Mouse (Mus musculus): Measurements from ENCODE around the gene Nol8. TPM values are rescaled to one million over a fixed set of nuclear protein-coding genes. Genes with fewer than 3 reads are reported as not detected.

Gene Nol8
- 10 to 100 TPM; 20.7 to 21.4 TPM for total RNA-seq (2021)
- long read RNA-seq, experiment 1, full-length matches to known transcripts: 6 of 7 reads
- long read RNA-seq, experiment 1, partial matches to known transcripts: 0 of 7 reads
- long read RNA-seq, experiment 1, other reads (novel, unspliced or antisense): 1 of 7 reads
- long read RNA-seq, experiment 2, full-length matches to known transcripts: 2 of 5 reads
- long read RNA-seq, experiment 2, partial matches to known transcripts: 2 of 5 reads
- long read RNA-seq, experiment 2, other reads (novel, unspliced or antisense): 1 of 5 reads

GRCm38 (mm10) chr13:49652481-49653179, at the start of gene Nol8, which contains the start of gene Cenpp:
TSS of gene Nol8 (plus strand) at chr13:49653078.
TSS of gene Cenpp (minus strand) at chr13:49652785.
- DNase-seq: peak; percentile 99

- no peak for DNase-seq
Observed at GRCm38 (mm10) chr13:49603603-49604002, 49.3 kb upstream of the Nol8 start.

GRCm38 (mm10) chr13:49607714-49608113, 45.2 kb upstream of the Nol8 start, which contains the start of gene Ogn:
TSS of gene Ogn (plus strand) at chr13:49608046.
- peak; percentile 77 to 81 for DNase-seq

GRCm38 (mm10) chr13:49608589-49609322, 44.1 kb upstream of the Nol8 start:
- peak; percentile 34 to 39 for DNase-seq

- no peak for DNase-seq
Observed at GRCm38 (mm10) chr13:49617021-49617420, 35.9 kb upstream of the Nol8 start.

GRCm38 (mm10) chr13:49618365-49618764, 34.5 kb upstream of the Nol8 start:
- DNase-seq: no peak

GRCm38 (mm10) chr13:49623216-49623615, 29.7 kb upstream of the Nol8 start:
- DNase-seq: no peak

- DNase-seq: no peak
Observed at GRCm38 (mm10) chr13:49628167-49628566, 24.7 kb upstream of the Nol8 start.

GRCm38 (mm10) chr13:49629076-49629475, 23.8 kb upstream of the Nol8 start:
- peak; percentile 60 to 71 for DNase-seq

- no peak for DNase-seq
Observed at GRCm38 (mm10) chr13:49639965-49640364, 12.9 kb upstream of the Nol8 start.

GRCm38 (mm10) chr13:49642650-49643049, 10.2 kb upstream of the Nol8 start:
- DNase-seq: no peak

- DNase-seq: peak in 1 of 2 experiments; percentile 16
Observed at GRCm38 (mm10) chr13:49643669-49644362, 9.1 kb upstream of the Nol8 start.

GRCm38 (mm10) chr13:49644731-49645529, 7.9 kb upstream of the Nol8 start:
- peak in 1 of 2 experiments; percentile 72 for DNase-seq

- DNase-seq: no peak
Observed at GRCm38 (mm10) chr13:49646019-49646418, 6.9 kb upstream of the Nol8 start.

GRCm38 (mm10) chr13:49651136-49651535, 1.7 kb upstream of the Nol8 start:
- no peak for DNase-seq

- no peak for DNase-seq
Observed at GRCm38 (mm10) chr13:49651781-49652351, 1.0 kb upstream of the Nol8 start.

- DNase-seq: no peak
Observed at GRCm38 (mm10) chr13:49653180-49653541, 283 bp downstream of the Nol8 start.

- no peak for DNase-seq
Observed at GRCm38 (mm10) chr13:49677793-49678192, 24.9 kb downstream of the Nol8 start.

- peak; percentile 99 to 100 for DNase-seq
Observed at GRCm38 (mm10) chr13:49681351-49682232, 28.7 kb downstream of the Nol8 start, which contains the start of gene Iars. TSS of gene Iars (plus strand) at chr13:49682100.
